Mouse (Mus musculus) retina, postnatal 1 day (tissue): ENCODE measurements around the gene Ell.
A peak's percentile ranks its signal among the peaks of the same experiment; 100 is the strongest.

Source experiments
- DNase-seq: peaks from one replicate; pipeline ENCODE4 v3.0.0-alpha.2; 2012

The Ell gene

DNA sequence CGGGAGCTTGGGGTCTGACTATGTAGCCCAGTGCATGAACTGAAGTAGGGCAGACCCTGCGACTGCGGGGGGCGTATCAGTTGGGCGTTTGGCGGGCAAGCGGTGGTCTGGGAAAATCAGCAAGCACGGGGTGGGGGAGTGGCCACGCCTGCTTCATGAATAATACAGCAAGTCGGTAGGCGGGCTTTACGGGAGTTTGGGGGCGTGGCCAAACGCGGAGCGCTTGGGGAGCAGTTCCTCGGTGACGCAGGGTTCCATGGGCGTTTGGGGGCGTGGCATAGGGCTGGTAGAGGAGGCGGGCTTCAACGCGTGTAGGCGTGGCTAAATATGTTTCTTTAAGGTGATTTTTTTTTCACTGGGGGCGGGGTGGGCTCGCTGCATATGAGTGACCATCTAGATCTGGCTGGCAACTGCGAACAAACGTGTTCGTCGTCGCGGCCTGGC, 602 bp upstream of the Ell start:
- peak; percentile 99 for DNase-seq

DNA sequence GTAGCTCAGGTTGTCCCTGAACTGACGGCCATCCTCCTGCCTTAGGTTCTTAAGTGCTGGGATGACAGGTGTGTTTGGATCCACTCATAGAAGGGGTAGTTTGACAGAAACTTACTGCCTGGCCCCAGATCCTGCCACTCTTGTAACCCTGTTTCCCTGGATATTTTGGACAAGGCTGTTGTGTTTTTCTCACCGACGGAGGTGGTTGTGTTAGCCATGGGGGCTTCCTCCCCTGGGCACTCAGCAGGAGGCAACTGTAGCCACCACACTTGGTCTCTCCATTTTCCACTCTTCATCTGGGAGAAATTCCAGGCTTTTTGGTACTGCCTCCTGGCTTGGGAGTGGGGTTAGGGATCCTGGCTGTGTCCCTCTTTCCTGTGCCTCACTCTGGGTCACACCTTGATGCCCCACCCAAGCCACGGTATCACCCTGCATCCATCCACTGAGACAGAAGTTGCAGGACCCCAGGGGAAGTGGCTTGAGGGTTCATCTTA, 803 bp downstream of the Ell start:
- no peak for DNase-seq

DNA sequence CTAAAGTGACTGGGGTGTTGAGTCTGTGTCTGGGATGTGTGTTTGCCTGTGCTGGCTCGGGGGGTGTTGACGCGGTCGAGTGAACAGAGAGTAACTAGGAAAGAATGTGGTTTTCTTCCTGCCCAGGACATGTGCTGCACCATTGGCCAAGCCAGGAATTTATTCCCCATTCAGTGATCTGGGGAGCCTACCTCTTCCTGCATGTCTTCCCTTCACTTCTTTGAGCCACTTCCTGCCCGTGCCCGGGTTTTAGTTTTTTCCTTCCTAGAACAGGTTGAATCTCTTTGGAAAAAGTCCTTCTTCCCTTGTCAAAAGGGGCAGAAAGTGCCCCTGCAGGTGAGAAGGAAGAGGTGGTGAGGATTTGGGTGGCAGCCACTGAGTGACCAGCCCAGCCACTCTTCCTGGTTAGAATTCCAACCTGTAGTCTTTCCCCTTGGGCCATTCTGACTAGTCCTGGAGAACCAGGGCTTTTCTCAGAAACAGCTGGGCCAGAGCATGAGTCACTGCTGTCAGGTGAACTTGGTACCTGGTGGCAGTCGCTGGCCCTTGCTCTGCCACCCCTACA, 1.3 kb downstream of the Ell start:
- no peak for DNase-seq

DNA sequence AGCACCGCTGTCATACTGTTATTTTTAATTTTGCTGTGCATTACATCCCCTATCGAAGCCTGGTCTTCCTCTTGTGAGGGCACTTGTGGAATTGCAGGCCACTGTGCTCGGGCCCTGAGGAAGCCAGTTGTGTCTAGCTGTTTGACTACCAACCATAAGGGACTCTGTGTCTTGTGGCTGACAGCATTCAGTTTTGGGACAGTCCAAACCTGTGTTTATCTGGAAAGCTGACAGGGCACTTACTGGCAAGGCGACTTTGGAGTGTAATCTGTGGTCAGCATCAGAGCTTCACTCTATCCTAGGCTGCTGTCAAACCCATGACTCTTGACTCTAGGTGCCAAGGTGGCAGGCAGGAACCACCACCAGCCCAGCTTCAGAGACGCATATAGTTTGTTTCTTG, 1.8 kb downstream of the Ell start:
- DNase-seq: no peak

DNA sequence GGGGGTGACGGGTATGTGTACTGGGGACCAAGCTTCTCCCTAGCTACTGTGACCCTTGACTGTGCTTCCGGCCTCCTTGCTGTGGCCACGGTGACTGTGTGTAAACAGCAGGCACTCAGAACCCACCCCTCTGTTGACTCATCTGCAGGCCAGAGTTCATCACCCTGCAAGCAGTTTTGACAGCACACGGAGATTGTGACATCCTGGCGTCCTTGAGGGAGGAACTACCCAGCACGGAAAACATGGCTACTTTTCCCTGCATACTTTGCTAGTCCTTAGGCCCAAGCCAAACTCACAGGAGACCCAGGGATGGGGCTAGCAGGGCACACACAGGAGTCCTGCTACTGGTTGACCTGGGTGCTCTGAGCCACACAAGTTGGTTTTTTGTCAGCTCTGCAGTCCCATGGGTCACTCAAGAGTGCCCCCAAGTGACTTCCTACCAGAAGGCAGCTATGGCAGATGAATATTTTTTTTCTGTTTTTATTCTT, 5.0 kb downstream of the Ell start:
- DNase-seq: peak; percentile 25

DNA sequence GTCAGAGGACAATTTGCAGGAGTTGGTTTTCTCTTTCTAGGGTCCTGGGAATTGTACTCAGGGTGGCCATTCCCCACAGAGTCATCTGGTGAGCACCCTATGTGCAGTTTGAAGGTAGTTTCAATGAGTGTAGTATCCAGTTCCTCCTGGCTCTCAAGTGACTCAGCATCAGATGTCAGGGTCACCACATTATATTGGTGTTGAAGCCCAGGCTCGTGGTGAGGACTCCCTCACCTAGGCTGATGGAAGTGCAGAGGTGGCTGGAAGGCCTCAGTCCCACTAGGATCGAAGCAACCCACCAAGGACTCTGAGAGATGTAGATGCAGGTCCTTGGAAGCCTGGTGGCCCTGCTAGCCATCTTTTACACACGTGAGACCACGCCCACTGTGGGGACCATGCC, 7.2 kb downstream of the Ell start:
- DNase-seq: no peak

DNA sequence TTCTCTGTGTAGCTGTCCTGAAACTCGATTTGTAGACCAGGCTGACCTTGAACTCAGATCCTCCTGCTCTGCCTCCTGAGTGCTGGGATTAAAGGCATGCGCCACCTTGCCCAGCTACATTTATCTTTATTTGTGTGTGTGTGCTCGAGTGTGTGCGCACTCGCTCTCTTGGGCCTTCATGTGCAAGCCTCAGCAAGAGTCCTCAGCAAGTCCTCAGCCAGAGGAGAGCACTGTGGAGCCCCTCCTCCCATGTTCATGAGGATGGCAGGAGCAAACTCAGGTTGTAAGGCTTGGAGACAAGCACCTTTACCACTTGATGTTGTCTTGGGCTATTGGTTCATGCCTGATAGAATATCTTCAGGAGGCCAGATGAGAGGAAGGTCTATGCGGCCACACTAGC, 8.5 kb downstream of the Ell start:
- no peak for DNase-seq

DNA sequence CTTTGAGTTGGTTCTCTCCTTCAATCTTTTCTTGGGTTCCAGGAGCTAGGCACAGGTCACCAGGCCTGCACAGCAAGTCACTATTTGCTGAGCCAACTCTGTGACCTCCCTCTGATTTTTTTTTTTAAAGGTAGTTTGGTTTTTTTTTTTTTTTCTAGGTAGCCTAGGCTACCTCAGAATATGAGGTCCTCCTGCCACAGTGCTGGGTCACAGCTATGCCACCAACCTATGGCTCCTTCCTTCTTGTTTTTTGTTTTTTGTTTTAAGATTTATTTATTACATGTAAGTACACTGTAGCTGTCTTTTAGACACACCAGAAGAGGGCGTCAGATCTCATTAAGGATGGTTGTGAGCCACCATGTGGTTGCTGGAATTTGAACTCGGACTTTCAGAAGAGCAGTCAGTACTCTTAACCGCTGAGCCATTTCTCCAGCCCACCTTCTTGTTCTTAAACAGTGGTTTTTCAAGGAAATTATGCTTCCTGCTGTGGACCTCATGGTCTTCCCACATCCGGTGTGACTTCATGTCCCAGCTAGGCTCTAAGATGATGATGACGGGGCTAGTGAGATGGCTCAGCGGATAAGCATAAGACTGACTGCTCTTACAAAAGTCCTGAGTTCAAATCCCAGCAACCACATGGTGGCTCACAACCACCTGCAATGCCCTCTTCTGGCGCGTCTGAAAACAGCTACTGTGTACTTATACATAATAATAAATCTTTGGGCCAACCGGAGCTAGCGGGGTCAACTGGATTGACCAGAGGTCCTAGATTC, 10.3 kb downstream of the Ell start:
- DNase-seq: no peak

DNA sequence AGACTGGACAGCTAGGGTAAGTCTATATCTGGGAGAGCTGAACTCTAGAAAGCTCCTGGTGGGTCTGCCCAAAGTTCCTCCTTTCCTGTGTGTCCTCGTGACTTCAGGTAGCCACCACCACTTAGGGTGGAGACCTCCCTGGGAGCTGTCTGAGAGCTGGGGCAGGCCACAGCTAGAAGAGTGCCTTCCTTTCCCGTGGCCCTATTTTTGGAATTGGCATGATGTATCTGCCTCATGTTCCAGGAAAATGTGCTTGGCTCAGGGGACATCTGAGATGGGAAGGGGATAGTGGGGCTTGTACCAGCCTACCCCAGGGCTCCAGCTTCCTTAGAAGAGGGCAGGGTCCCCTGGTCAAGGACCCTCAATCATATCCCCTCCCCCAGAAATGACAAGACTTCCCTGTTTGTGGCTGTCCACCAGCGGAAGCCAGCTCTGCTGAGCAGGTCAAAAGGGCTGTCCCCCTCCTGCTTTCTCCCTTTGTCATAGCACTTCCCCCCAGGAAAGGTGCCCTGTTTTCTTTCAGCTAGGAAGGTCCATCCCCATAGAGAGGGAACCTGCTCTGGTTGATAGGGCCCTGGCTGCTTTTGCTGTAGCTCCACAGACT, 12.4 kb downstream of the Ell start:
- DNase-seq: no peak

DNA sequence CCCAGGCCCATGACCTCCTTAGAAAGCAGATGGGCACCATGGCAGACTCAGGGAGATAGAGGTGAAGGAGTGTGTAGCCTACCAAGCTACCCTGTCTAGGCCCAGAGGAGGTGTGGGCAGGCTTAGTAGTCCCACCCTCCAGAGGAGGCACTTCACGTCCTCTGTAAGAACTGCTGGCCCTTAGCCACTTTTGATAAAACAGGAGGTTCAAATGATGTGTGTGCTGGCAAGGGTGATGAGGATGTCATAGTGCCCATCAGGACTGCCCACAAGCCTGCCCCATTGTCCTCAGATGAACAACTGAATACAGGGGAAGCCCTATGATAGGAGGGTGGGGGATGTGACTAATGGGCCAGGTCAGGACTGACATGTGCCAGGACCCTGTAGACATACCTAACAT, 13.6 kb downstream of the Ell start:
- DNase-seq: no peak

DNA sequence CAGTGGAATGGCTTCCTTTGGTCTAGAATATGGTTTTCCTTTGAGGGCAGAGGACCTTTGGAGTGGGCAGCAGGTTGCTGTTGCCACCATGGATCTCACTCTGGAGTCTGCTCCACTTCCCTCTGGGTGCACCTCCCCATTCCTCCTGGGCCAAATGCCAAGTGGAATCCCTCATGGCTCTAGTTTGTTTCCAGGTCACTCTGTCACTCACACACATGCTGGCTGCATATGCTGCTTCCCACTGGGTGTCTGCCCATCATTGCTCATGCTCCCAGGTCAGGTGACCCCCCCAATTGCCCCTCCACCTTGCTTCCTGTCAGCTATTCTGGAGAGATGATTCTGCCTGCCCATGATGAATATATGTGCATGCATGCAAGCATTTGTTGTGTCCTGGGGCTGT, 14.5 kb downstream of the Ell start:
- peak; percentile 72 for DNase-seq

DNA sequence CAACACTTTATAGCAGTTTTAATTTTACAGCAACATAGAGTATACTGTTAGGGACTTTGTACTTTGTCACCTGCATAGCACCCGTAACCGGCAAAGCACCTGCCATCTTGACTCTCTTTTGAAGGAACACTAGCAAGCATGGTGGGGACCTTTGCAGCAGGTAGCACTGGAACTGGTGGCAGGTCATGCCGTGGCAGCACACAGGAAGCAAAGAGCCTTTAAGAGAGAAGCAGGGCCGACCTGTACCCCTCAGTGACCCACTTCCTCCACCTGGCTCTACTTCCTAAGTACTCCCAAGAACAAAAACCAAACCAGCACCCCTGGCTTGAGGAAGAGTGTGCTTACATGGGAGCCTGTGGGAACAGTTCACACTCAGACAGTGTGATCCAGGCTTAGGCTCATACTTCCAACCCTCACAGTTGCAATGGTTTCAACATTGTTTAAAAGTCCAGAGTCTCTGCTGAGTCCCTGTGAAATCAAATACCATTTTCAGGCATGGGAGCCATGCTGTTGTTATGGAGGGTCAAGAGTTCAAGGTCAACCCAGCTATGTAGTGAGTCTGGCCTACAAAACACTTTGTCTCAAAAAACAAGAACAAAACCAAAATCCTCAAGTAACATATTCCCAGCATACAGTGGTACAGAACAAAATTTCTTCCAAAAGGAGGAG, 16.0 kb downstream of the Ell start:
- no peak for DNase-seq

DNA sequence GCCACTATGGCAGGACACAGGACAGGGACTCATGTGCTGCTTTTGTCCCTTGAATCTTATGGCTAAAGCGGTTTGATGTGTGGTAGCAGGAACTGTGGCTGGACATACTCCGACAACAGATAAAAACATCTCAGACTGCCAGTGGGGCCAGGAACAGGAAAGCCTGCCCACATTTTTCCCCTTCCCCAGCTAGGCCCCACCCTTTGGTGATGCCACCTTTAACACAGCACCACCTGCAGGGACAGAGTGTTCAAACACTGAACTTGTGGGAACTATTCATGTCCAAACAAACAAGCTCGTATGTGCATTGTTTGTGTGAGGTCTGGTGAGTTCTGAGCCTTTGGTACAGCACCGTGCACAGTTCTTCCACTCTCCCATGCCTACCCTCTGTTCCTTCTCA, 19.1 kb downstream of the Ell start:
- no peak for DNase-seq

DNA sequence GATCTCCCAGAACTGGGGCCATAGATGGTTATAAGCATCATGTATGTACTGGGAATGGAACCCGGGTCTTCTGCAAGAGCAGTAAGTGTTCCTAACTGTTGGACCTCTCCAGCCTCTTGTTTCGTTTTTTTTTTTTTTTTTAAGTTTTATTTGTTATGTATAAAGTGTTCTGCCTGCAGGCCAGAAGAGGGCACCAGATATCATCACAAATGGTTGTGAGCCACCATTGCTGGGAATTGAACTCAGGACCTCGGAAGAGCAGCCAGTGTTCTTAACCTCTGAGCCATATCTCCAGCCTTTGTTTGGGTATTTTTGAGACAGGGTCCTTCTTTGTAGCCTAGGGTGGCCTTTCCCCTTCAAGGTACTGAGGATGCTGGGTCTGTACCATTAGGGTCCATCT, 19.7 kb downstream of the Ell start:
- DNase-seq: no peak

DNA sequence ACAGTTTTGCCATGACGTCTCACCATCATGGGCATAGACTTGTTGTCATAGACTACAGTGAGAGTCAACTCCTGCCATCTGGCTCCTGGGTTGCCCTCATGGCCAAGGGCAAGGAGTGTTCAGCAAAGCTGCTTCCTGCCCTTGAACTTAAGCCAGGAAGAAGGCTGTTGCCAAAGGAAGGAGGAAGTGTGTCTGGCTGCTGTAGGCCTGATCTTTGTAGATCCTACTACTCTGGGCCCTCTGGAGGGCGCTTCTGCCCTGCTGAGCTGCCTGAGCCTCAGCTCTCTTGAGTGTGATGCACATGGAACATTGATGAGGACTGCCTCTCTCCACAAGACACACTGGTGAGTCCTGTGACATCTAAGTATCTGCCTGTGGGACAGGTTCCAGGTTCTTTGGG, 20.8 kb downstream of the Ell start:
- DNase-seq: no peak

DNA sequence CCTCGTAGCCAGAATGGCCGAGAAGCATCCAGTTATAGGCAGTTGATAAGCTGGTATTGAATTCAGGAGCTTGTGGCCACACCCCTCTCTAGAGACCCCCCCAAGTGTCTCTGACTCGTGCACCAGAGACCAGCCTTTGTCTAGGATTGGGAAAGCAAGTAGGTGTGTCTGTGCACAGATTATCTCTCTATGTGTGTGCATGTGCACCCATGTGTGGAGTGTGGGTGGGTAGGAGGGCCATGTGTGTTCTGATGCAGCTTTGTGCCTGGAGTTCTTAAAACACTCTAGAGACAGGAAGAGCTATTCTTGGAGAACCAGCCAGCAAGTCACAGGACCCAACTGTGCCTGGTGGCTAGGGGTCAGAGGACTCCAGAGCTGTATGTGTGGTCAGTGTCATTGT, 21.3 kb downstream of the Ell start:
- DNase-seq: no peak

DNA sequence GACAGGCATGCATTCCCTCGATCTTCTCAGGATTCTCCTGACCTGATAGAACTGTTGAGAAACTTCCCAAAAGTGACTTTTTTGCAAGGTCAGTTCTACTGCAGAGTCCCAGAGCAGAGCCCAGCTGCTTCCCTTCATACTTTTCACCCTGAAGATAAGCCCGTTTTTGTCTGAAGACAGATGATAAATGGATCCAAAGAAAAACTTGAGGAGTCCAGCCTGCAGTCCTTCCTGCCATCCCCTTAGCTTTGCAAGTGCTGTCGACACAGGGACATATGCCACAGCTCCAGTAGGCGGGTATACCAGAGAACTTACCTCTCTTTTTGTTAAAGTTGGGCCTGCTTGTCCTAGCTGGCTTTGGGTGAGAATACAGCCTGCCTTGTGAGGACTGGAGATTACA, 22.1 kb downstream of the Ell start:
- DNase-seq: no peak

DNA sequence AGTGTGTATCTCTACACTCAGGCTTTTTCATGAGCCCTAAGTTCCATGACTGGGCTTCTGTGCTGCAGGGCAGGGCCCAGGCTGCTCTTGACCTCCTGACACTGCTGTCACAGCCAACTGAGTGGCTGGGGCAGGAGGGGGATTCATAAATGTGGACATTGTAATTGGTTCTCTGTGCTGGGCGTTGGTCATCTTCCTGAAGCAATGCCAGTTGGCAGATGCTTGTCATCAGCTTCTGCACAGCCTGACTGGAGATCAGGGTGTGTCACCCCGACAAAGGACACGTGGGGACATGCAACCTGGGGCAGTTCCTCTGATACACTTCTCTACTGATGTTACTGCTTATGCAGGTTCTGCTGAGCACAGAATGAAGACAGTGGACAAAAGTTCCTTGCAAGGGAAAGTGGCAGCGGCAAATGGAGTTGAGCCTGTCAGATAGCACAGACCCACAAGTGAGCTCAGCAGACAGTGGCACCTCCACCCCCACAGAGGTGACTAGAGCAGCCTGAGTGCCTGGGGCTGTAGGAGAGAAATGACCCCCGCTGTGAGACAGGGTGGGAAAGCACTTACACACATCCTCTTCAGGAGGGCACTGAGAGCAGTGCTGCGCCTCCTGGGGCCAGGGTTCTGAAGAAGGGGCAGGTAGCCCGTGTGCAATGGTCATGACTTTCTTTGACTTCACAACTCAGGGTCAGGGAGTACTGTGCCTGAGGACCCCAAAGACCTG, 22.7 kb downstream of the Ell start:
- no peak for DNase-seq

DNA sequence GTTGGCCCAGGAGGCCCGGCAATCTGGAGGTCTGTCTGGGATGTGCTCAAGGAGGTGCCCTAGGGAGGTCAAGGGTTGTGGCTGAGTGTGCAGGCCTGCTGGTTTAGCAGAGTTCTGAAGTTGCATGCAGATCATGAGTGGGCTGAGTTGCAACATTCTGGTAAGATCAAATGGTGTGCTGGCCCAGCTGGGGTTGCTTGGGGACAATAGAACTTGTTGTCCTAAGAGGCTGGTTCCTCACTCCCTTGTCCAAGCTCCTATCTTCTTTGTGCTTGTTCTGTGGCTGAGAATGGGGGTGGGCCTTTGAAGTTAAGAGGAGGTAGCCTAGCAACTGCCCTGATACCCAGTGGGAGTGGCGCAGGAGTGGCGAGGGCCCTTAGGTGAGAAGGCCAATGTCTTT, 23.5 kb downstream of the Ell start:
- DNase-seq: no peak

DNA sequence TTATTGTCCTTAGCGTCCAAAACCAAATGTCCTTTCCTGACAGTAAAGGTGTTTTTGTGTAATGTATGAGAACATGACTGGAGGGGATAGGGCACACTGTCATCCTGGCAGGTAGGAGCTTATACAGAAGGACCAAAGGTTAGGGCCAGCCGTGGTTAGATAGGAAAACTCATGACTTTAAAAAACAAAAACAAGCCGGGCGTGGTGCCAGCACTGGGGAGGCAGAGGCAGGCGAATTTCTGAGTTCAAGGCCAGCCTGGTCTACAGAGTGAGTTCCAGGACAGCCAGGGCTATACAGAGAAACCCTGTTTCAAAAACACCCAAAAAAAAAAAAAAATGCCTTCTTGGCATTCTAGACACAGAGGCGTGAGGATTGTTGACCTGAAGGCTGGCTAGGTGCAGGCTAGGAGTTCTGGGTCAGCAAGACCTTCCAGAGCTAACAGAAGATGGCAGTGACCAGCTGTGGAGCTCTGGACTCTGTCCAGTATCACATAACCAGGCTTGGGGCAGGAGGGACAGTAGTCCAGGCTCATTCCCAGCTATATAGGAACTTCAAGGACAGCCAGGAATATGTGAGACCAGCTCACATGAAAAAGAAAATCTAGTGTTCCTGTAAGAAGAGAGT, 24.6 kb downstream of the Ell start:
- DNase-seq: no peak

DNA sequence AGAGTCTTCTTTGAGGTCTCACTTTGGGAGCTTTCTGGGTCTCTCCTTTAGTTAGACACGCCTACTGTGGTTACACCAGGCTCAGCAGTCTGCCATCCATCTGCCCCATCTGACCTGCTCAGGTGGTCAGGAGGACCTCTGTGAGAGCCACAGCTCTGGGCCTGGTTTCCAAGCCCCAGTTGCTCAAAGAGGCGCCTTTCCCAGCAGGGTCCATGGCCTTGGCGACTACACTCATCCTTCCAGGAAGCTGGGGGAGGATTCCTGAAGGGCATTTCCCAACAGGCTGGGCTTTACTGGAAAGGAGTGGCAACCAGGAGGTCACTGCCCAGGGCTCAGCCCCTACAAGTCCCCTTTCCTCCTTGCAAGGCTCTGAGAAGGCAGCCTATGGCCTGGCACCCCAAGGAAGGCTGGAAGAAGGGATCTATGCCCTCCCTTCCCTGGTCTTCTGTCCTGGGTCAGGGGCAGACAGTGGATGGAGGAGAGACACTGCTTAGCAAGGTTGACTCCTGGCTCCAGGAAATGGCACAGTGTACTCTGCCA, 25.5 kb downstream of the Ell start:
- no peak for DNase-seq

DNA sequence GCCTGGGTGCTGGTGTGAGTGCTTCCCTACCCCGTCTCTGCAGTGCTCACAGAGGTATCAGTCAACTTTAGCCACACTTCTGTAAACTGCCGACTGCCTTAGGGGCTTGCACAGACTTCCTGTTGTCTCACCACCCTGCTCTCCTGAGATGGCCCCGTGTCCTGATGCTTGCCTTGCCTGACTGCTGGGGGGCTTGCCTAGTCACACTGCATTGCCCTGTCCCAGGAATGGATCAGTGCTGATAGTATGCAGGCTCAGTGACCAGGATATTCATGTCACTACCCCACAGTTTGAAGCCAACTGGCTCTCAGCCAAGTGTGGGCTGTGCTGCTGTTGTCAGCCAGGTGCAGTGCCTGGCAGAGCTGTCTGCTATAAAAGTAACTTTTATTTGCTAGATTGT, 26.3 kb downstream of the Ell start:
- DNase-seq: no peak
